Mouse (Mus musculus) gastrocnemius, adult 2 months (tissue): ENCODE measurements around the gene Bscl2. TPM values are rescaled to one million over a fixed set of nuclear protein-coding genes. Genes with fewer than 3 reads are reported as not detected.
A peak's percentile ranks its signal among the peaks of the same experiment; 100 is the strongest.
"Not testable (repeated sequence)": the region's sequence is repeated elsewhere in the genome, so short reads cannot be mapped to it uniquely, and the experiment has no call there.

Experiments used
- DNase-seq: peaks from one replicate; pipeline ENCODE4 v3.0.0; 2022
- H3K27ac ChIP-seq: fragments of 200-600 bp; 2 replicates; pipeline ENCODE4 v1.8.1; 2022; ENCODE audit warnings: mild to moderate bottlenecking
- H3K4me3 ChIP-seq: fragments of 200-600 bp; 2 replicates; pipeline ENCODE4 v1.8.1; 2022; ENCODE audit warnings: mild to moderate bottlenecking, moderate library complexity
- CTCF ChIP-seq: fragments of 200-600 bp; IDR thresholded peaks from 2 replicates; pipeline ENCODE4 v1.8.1; 2022; ENCODE audit warnings: antibody characterized with exemption, mild to moderate bottlenecking, moderate library complexity
- intact Hi-C: fragments of 180-260 bp; cut with DNase I; formaldehyde crosslinking; loops from one replicate; pipeline ENCODE4 v1.15.1; 2025
- microRNA-seq: library from miRNA; unstranded; fragments of <30 nt; microRNA quantifications from one replicate; pipeline ENCODE4 v1.2.0, GENCODE M21; 2021
- total RNA-seq, 2 experiments: library from RNA; stranded (reverse); gene quantifications; 2 replicates each; pipeline ENCODE4 v1.2.3; 2021

Bscl2 gene
- total RNA-seq, 2 experiments from 2014 or later = 16.8 to 18.4 TPM

DNA sequence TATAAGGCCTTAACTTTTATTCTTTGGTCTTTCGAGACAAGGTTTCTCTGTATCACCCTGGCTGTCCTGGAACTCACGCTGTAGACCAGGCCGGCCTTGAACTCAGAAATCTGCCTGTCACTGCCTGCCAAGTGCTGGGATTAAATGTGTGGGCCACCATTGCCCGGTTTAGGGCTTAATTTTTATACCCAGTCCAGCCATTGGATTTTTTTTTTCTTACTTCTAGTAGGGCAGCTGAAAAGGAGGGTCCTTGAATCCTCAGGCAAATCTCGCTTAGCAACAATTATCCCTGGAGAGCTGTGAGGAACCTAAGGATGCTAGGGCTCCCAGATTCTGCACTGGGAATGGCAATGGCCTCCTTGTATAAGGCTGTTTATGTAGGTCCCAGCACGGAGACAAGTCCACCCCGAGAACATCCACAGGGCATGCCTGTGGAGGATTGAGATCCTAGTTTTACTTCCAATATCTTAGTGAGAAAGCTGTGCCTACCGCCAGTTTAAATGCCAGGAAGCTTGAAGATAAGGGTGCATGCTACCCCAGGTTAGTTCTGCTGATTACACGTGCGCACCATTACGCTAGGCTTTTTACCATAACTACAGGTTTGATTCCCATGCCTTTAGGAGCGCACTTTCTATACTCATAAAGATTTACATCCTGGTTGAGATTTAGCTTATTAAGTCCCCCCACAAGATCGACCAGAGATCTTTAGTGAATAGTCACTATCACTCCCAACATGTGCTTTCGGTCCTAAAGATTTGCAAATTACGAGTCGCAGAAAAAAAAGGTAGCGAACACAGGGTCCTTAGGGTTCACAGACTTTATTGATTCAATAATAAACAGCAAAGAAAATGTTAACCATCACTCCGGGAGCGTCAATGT, 50.6 kb downstream of the Bscl2 start:
- H3K4me3 ChIP-seq = peak overlapping the region; percentile 82
- peak overlapping the region; percentile 90 for H3K27ac ChIP-seq
- TF ChIP-seq CTCF = no peak
- DNase-seq = no peak
- intact Hi-C loops = no loop called here

DNA sequence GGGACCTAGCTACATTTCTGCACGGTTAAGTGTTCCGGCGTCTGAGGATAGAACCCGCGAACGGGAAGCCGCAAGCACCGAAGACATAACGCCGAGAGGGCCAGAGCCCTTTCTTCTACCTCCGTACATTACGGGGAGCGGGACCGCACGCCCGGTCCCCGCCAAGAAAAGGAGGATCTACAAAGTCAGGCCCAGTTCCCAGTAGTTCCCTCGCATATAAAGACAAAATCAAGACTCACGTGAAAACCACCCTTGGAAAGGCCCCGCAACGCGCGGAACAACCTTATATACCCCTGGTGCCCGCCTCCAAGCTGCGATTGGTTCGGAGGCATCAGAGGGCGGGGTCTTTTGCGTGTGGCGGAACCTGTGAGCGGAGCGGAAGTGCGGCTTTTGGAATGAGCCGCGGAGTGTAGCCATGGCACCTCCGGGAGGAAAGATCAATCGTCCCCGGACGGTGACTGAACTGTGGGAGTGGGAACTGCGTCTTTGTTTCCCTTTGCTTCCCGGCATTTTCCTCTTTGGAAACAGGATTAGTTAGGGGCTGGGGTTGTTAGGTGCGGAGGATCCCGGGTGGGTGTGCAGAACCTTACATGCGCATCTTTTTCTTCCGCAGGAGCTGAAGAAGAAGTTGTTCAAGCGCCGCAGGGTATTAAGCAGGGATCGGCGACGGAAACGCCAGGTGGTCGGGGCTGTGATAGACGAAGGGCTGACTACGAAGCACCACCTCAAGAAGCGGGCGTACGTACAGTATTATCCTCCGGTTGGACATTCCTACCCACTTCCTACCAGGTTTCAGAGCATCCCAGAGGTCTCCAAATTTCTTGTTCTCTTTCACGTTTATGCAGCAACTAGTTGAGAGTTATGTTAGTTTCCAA, 51.5 kb downstream of the Bscl2 start, which contains the start of the genes 1810009A15Rik and Gm49416:
Gene 1810009A15Rik (plus strand): TSS at position 343 of the 875 bp plus-strand sequence.
Gene Gm49416 (plus strand): TSS at position 416 of the 875 bp plus-strand sequence.
- peak; percentile 96 for DNase-seq
- Histone ChIP-seq H3K27ac (peak within 1 kb of the TSS; percentile 90), H3K4me3 (peak within 1 kb of the TSS; percentile 82)
- no peak for TF ChIP-seq CTCF
- intact Hi-C loops = no loop called here

- H3K4me3 ChIP-seq = peak within 1 kb of the TSS; percentile 83
- H3K27ac ChIP-seq = peak within 1 kb of the TSS; percentile 94
- intact Hi-C loops = loop anchor here (5.0 kb wide), 1 partner anchor 34 kb away; the partner anchor contains the start of genes Eml3 and Rom1
- no peak for TF ChIP-seq CTCF
- peak; percentile 90 for DNase-seq
Measured at GRCm38 (mm10) chr19:8892829-8893766, 55.8 kb downstream of the Bscl2 start, which contains the start of gene Ints5. Ints5 (plus strand) TSS chr19:8893005.

- Histone ChIP-seq H3K4me3 (no peak overlapping the region), H3K27ac (no peak overlapping the region)
- no peak for TF ChIP-seq CTCF
- intact Hi-C loops = no loop called here
- no peak for DNase-seq
Measured at GRCm38 (mm10) chr19:8895397-8895960, 58.2 kb downstream of the Bscl2 start.

GRCm38 (mm10) chr19:8896231-8896630, 59.0 kb downstream of the Bscl2 start:
- H3K27ac ChIP-seq, H3K4me3 ChIP-seq, intact Hi-C loops, DNase-seq: not testable (repeated sequence)

DNA sequence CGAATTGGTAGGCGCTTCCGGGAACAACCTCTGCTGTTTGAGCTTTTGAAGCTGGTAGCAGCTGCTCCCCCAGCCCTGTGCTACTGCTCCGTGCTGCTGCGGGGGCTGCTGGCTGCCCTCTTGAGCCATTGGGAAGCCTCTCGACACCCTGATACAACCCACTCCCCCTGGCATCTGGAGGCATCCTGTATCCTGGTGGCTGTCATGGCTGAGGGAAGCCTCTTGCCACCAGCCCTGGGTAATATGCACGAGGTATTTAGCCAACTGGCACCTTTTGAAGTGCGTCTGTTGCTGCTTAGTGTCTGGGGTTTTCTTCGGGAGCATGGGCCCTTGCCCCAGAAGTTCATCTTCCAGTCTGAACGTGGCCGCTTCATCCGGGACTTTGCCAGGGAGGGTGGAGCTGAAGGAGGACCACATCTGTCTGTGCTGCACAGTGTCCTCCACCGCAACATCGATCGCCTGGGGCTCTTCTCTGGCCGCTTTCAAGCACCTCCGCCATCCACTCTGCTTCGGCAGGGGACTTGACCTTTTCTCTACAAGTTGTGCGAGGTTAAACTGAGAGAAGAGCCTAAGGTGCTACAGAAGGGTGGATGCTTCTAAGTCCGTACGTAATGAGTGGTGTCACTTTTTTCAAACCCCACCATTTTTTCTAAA, 60.1 kb downstream of the Bscl2 start:
- intact Hi-C loops = not testable (repeated sequence)
- Histone ChIP-seq H3K27ac (peak overlapping the region; percentile 96), H3K4me3 (peak overlapping the region; percentile 91)
- peak; percentile 63 for DNase-seq

DNA sequence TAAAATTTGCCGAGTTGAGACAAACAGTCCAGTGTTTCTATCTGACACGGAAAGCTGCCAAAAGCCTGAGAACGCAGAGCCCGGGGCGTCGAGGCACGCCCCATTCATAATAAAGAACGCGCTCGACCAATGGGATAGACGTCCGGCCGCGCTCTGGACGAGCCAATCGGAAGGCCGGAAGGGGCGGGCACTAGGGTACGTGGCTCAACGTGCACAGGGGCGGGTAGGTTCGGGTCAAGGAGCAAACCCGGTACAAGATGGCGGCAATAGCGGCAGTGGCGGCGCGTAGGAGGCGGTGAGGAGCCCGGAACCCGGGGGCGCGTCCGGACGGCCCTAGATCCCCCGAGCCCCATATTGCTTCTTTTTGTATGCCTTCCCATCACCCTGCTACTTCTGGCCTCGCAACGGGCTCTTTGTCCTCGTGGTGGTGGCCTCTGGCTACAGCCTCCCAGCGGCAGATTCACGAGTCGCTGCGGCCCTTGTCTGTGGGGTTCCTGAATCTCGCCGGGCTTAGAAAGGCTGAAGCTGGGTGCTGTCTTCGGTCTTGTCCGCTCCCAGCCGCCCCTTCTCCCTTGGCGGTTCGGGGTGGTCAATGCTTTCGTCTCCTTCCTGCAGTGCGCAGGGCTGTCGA, 60.7 kb downstream of the Bscl2 start, which contains the start of gene Ganab:
Gene Ganab (plus strand): TSS at position 207 of the 631 bp plus-strand sequence.
- peak within 1 kb of the TSS; percentile 96 for H3K27ac ChIP-seq
- TF ChIP-seq CTCF = peak; percentile 33; the same call in 1 of the 2 replicates
- peak; percentile 97 for DNase-seq
- intact Hi-C loops = loop anchor here (2.0 kb wide), 2 partner anchors 21 to 27 kb away; partner anchors contain the start of gene Ubxn1
- H3K4me3 ChIP-seq = peak within 1 kb of the TSS; percentile 91

Small RNAs within 50 kb of the gene (microRNA-seq; reads per million reads assigned to microRNA genes)
- gene Mir5136 = not detected

Other genes starting within 250 kb of the Bscl2 start
- not detected for gene Slc22a8, start 246.2 kb upstream of the Bscl2 start, total RNA-seq
- not detected for gene Slc22a6, start 219.4 kb upstream of the Bscl2 start, total RNA-seq
- not detected for gene Chrm1, start 173.7 kb upstream of the Bscl2 start, total RNA-seq
- 10 to 100 TPM; 33.9 to 35.1 TPM for gene Slc3a2, start 114.1 kb upstream of the Bscl2 start, total RNA-seq
- 10 to 100 TPM; 15.4 to 16.4 TPM for gene Wdr74, start 101.6 kb upstream of the Bscl2 start, total RNA-seq
- gene 1700092M07Rik, start 96.7 kb upstream of the Bscl2 start, total RNA-seq = not detected
- gene Stx5a, start 96.1 kb upstream of the Bscl2 start, total RNA-seq = 10 to 100 TPM; 20.8 to 22.1 TPM
- 10 to 100 TPM; 37.8 to 41.5 TPM for gene Nxf1, start 80.4 kb upstream of the Bscl2 start, total RNA-seq
- gene Tmem223, start 66.5 kb upstream of the Bscl2 start, total RNA-seq = 100 to 1,000 TPM in 1 of 2 experiments, 10 to 100 TPM in 1; 77.2 to 118 TPM
- 10 to 100 TPM in 1 of 2 experiments, 1 to 10 TPM in 1; 7.4 to 10.6 TPM for gene Tmem179b, start 63.0 kb upstream of the Bscl2 start, total RNA-seq
- 1 to 10 TPM; 5.2 to 6.7 TPM for gene Taf6l, start 51.0 kb upstream of the Bscl2 start, total RNA-seq
- 10 to 100 TPM; 35.6 to 42.6 TPM for gene Polr2g, start 38.9 kb upstream of the Bscl2 start, total RNA-seq
- gene Zbtb3, start 34.9 kb upstream of the Bscl2 start, total RNA-seq = 1 to 10 TPM in 1 of 2 experiments, under 1 TPM in 1; 0.82 to 1.1 TPM
- 10 to 100 TPM; 11.9 to 12.6 TPM for gene Ttc9c, start 18.1 kb upstream of the Bscl2 start, total RNA-seq
- 10 to 100 TPM; 40.1 to 49.4 TPM for gene Hnrnpul2, start 17.5 kb upstream of the Bscl2 start, total RNA-seq
- not detected for gene AC129217.1, start 7.7 kb upstream of the Bscl2 start, total RNA-seq
- not detected for gene Gng3, start 1.7 kb downstream of the Bscl2 start, total RNA-seq
- 1 to 10 TPM; 7.3 to 7.8 TPM for gene Lrrn4cl, start 13.3 kb downstream of the Bscl2 start, total RNA-seq
- 100 to 1,000 TPM; 199 to 235 TPM for gene Ubxn1, start 34.0 kb downstream of the Bscl2 start, total RNA-seq
- gene Uqcc3, start 43.5 kb downstream of the Bscl2 start, total RNA-seq = 10 to 100 TPM; 57.7 to 59.0 TPM
- gene Lbhd1, start 46.3 kb downstream of the Bscl2 start, total RNA-seq = 1 to 10 TPM in 1 of 2 experiments, under 1 TPM in 1; 0.99 to 6.1 TPM
- not detected for gene Gm49403, start 46.5 kb downstream of the Bscl2 start, total RNA-seq
- 10 to 100 TPM; 11.8 to 13.5 TPM for gene 1810009A15Rik, start 51.4 kb downstream of the Bscl2 start, total RNA-seq
- gene Gm49416, start 51.5 kb downstream of the Bscl2 start, total RNA-seq = 1 to 10 TPM in 1 of 2 experiments, under 1 TPM in 1; 0.61 to 5.3 TPM
- 10 to 100 TPM; 10.6 to 12.5 TPM for gene Ints5, start 55.5 kb downstream of the Bscl2 start, total RNA-seq
- gene Ganab, start 60.6 kb downstream of the Bscl2 start, total RNA-seq = 10 to 100 TPM; 21.6 to 26.4 TPM
- 10 to 100 TPM; 32.2 to 35.7 TPM for gene B3gat3, start 82.9 kb downstream of the Bscl2 start, total RNA-seq
- gene Rom1, start 91.9 kb downstream of the Bscl2 start, total RNA-seq = 1 to 10 TPM; 7.3 TPM
- 1 to 10 TPM; 3.4 to 6.2 TPM for gene Eml3, start 92.1 kb downstream of the Bscl2 start, total RNA-seq
- gene Mta2, start 104.4 kb downstream of the Bscl2 start, total RNA-seq = 10 to 100 TPM; 23.5 to 27.2 TPM
- gene Tut1, start 116.4 kb downstream of the Bscl2 start, total RNA-seq = 10 to 100 TPM in 1 of 2 experiments, 1 to 10 TPM in 1; 7.9 to 10.4 TPM
- gene Eef1g, start 129.6 kb downstream of the Bscl2 start, total RNA-seq = 100 to 1,000 TPM; 423 to 463 TPM
- 100 to 1,000 TPM; 212 to 217 TPM for gene Ahnak, start 151.8 kb downstream of the Bscl2 start, total RNA-seq